Mouse (Mus musculus): Measurements from ENCODE around the gene Ddx3x.
"Not testable (repeated sequence)": the region's sequence is repeated elsewhere in the genome, so short reads cannot be mapped to it uniquely, and the experiment has no call there.

Ddx3x gene

DNA sequence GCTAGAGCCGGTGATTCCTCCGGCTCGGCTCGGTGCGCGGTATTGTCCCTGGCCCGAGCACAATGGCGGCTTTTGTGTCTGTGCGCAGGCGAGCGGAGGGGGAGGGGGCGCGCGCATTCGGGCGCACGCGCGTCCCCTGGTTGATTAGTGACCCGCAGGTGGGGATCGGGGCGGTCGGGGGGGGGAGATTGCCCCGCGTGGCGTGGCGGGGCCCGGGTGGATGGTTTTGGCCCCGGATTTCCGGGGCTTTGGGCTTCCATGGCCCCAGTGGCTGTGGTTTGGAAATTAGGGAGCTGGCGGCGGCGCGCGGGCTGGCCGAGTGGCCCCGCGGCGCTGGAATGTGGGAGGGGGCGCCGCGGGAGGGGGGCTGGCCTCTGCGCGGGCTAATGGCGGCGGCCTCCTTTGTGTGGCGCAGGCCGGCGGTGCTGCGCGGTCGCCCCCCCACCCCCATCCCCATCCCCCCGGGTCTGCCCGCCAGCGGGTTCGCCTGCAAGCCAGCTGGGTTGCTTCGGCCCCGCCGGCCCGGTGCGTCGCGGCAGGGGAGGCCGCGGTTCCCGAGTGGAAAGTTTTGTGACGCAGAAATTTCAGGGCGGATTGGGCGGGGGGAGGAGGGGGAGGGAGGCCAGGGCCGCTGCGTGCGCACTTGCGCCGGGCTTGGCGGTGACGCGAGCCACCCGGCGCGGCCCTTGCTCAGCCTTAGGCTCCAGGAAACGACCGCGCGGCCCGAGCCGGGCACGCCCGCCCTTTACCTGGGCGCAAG is 739 bp downstream of the Ddx3x start:
- DNase-seq (ENCODE audit: low spot score), result peak; percentile 39

DNA sequence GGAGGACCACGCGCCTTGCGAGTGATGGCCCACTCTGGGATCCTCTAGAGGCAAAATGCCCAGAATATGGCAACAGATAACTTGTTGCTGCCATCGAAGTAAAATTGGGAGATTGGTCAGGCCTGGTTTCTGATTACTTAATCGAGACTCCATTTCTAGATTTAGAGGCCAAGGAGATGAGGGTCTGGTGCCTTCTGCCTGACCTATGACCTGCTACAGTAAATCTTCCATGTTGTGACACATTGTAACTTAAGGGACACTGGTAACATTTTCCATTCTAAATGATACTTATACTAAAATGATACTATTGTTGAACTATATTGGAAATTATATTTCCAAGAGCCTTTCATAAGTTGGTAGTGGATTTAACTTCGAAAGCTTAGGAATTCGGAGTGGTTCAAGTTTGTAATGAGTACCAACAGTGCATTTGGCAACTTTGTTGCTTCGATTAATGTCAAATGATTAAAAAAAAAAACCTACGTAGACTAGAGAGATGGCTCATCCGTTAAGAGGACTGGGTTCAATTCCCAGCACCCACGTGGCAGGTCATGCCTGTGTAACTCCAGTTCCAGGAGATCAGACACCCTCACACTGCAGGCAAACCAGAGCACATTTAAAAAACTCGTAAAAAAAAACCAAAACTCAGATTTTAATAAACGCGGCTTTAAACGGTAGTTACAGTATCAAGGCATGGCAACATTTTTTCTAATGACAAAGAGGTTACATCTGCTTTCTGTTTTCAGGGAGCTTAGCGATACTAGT is 1.5 kb downstream of the Ddx3x start:
- DNase-seq (ENCODE audit: low spot score), result no peak

DNA sequence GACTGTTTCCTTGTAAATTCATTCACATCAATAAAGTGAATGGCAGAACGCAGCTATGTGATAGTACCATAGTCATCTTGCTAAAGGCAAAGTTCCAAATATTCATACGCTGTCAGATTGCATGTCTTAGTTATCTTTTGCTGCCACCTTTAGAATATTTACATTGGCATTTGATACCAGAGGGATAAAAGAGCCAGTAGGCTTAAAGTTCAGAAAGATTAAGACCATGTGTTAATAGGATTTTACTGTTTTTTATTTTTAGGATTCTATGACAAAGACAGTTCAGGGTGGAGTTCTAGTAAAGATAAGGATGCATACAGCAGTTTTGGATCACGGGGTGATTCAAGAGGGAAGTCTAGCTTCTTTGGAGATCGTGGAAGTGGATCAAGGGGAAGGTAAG is 5.0 kb downstream of the Ddx3x start:
- DNase-seq (ENCODE audit: low spot score), result no peak

DNA sequence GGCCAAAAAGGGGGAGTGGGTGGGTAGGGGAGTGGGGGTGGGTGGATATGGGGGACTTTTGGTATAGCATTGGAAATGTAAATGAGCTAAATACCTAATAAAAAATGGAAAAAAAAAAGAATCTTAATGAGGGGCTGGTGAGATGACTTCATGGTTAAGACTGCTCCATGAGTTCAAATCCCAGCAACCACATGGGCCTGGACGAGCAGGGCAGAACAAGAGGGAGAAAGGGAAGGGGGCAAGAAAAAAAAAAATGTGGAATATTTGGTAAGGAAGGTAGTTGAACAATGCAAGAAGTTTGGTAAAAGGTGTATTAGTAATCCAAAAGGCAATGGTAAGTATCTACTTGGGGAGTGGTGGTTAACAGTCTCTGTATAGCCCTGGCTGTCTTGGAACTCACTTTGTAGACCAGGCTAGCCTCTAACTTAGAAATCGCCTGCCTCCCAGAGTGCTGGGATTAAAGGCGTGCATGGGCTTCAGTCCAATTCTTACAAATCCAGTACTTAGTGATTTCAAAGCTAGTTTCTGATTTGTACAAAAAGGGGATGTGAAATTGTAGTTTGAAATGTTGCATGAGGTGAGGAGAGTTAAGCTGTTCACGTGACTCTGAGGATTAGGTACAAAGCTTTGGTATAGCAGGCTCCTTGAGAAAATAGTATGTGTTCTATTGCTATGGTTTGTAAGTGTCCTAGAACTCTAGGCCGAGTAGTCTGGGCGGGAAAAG is 13.9 kb downstream of the Ddx3x start:
- DNase-seq (ENCODE audit: low spot score), result no peak

DNA sequence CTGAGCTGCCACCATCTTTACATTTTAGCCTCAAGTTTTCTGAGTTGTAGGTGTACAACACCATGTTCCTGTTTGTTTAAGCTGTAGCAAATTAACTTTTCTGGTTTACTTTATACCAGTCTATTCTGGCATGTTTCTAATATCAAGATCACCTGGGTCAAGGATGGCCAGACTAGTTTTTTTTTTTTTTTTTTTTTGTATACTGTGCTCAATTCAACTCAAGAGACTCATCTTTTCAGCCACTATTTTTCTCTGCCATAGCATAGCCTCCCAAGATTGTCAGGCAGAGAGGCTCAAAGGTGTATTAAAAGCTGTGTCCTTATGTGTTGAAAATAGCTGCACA is 14.4 kb downstream of the Ddx3x start:
- DNase-seq (ENCODE audit: low spot score), result no peak

DNA sequence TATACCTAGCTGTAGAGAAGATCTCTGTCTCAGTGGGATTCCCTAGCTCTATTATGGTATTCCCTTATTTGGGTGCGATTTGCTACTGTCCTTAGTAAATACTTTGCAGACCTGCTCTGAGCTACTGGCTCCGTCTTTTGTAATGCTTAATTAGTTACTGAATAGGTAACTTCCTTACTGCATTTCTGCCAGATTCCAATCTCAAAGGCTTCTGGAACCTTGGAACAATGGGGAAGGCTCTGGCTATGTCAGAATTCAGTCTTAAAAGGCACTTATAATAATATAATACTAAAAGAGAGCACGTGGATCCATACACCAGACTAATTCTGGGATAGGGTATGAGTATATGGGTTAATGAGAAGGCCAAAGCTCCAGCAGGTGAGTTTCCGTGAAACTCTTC is 15.5 kb downstream of the Ddx3x start:
- DNase-seq (ENCODE audit: low spot score), result not testable (repeated sequence)

DNA sequence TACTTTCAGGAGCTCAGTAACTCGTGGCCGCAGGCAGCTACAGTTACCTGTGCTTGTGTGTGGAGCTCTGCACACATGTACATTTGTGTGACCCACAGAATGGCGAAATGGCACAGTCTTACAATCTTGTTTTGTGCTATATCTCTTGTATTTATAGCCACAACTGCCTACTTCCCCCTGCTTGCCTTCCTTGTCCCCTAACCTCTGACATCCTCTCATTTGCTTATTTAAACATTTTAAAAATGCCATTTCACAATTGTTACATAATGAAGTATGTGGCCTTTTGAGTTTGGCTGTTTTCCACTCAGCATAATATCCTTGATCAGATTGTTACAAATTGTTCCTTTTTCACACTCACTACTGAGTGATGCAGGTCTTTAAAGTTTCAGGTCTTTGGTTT is 25.4 kb downstream of the Ddx3x start:
- no peak for DNase-seq (ENCODE audit: low spot score)

DNA sequence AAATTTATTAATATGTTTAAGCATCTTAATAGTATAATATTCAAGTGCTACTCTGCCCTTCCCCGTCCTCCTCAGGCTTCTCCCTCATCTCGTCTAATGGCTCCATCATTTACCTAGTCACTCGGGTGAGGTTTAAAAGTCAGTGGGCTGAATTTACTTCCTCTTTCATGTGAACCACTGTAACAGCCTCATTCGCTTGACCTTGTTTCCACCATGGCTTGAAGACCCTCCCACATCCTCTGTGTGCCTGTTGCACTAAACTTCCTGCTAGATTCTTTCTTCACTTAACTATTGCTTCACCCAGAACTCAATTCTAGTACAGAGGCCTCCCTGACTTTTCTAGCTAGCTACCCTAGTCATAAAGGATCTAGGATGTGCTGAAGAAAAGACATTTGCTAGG is 30.6 kb downstream of the Ddx3x start:
- DNase-seq (ENCODE audit: low spot score), result no peak

DNA sequence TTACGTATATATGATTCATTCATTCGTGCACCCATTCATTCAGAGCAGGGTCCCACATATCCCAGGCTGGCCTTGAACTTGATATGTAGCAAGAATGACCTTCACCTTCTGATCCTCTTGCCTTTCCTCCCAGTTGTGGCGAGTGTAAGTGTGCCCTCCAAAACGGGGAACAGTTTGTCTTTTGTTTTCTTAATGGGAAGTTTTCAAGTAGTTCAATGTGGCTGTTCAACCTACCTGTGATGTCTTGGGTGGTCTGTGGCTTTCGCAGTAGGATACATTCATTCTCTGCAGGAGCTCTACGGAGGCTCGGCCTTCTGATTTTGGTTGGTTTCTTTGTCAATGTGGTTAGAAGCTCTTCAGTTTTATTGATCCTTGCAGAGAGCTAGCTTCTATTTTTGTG is 48.8 kb downstream of the Ddx3x start:
- no peak for DNase-seq (ENCODE audit: low spot score)
